Mouse (Mus musculus): Measurements from ENCODE around the gene Dedd2. TPM values are rescaled to one million over a fixed set of nuclear protein-coding genes. Genes with fewer than 3 reads are reported as not detected.

Gene Dedd2
- total and polyA plus RNA-seq, 3 experiments, result 25.2 to 36.6 TPM; not detected in 1

DNA sequence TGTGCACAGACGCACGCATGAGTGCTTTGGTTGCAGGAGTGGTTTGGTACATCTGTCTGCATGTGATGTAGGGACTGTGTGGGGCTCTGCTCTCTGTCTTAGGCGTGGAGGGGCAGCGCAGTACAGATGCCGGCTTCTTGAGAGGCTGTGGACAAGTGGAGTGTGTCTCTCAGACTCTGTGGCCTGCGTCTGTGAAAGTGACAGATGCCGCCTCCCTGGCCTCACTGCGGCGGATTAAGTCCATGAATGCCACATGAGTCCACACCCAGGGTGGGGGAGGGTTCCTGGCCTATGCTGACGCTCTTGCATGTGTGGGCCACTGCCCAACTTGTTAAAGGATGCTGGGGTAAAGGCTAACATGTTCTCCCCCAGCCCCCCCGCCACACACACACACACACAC is 46.1 kb downstream of the Dedd2 start (continued):
- TF ChIP-seq USF2 (IDR thresholded peaks at IDR 0.05; ENCODE audit: borderline replicate concordance in 1 of 2, insufficient read depth in 1 of 2, low read depth in 1 of 2, low read length in 2 of 2) (no peak), ELF1 (IDR thresholded peaks at IDR 0.05; ENCODE audit: low read depth, low read length) (no peak)

DNA sequence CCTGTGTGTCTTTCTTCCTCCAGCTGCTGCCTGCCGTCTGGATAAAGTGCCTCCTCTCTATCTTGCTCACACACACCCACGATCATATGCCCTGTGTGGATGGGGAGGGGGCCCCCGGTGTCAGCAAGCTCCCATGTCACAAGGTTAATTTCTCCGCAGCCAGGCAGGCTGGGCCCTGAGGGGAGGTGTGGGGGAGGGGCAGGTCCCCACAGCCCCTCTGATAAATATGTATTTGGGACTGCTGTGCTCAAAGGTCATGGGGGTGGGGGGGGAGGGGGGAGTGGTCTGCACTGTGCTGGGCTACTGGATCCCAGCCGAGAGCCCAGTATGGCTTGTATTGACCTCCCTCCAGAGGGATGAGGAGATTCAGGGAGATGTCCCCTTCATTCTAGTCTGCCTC is 47.7 kb downstream of the Dedd2 start:
- H3K4me1 ChIP-seq (ENCODE audit: control insufficient read depth in 1 of 2, insufficient read depth in 2 of 2, low read length in 2 of 2), result no peaks in the 10 kb centered on the region
- DNase-seq (ENCODE audit: low read depth, low spot score), result no peak
- H3K27ac ChIP-seq (ENCODE audit: control insufficient read depth, low read depth, low read length), result no peak overlapping the region
- H3K4me3 ChIP-seq (ENCODE audit: control insufficient read depth in 1 of 2, insufficient read depth in 1 of 2, low read depth in 2 of 2, low read length in 2 of 2), result no peak overlapping the region
- no peaks in the 10 kb centered on the region for H3K79me2 ChIP-seq (ENCODE audit: control insufficient read depth, insufficient read depth, low read length, poor library complexity)
- no peaks in the 10 kb centered on the region for H3K9me3 ChIP-seq (replicated peaks; ENCODE audit: insufficient read depth, low read length)
- no peaks in the 10 kb centered on the region for H3K36me3 ChIP-seq (ENCODE audit: control insufficient read depth in 1 of 2, insufficient read depth in 2 of 2, low read length in 2 of 2)
- no peak overlapping the region for H3K9ac ChIP-seq (ENCODE audit: control insufficient read depth, low read depth, low read length, poor library complexity, severe bottlenecking)
- no peak for TF ChIP-seq CTCF (IDR thresholded peaks at IDR 0.05 in 2 of 3, conservative IDR thresholded peaks at IDR 0.05 in 1 of 3; ENCODE audit: control insufficient read depth in 1 of 3, insufficient read depth in 1 of 3, low read depth in 2 of 3, low read length in 3 of 3, poor library complexity in 1 of 3, severe bottlenecking in 1 of 3)
- no peak for TF ChIP-seq POLR2A (IDR thresholded peaks at IDR 0.05; ENCODE audit: control insufficient read depth in 1 of 2, insufficient read depth in 1 of 2, low read depth in 1 of 2, low read length in 2 of 2, poor library complexity in 1 of 2)
- TF ChIP-seq KAT2A (conservative IDR thresholded peaks at IDR 0.05; ENCODE audit: low read depth, low read length), result no peak
- no peak for TF ChIP-seq MAFK (IDR thresholded peaks at IDR 0.05; ENCODE audit: borderline replicate concordance, low read depth, low read length)
- no peak for TF ChIP-seq RCOR1 (IDR thresholded peaks at IDR 0.05; ENCODE audit: low read depth, low read length)
- TF ChIP-seq ZNF384 (IDR thresholded peaks at IDR 0.05; ENCODE audit: low read depth, low read length), result no peak
- no peak for TF ChIP-seq UBTF (IDR thresholded peaks at IDR 0.05; ENCODE audit: borderline replicate concordance, insufficient read depth, low read depth, low read length)
- TF ChIP-seq NRF1 (IDR thresholded peaks at IDR 0.05; ENCODE audit: insufficient read depth, low read depth, low read length, poor library complexity, severe bottlenecking), result no peak
- no peak for TF ChIP-seq TCF12 (IDR thresholded peaks at IDR 0.05; ENCODE audit: low read depth, low read length)
- no peak for TF ChIP-seq TBP (IDR thresholded peaks at IDR 0.05; ENCODE audit: low read depth, low read length)
- no peak for TF ChIP-seq HCFC1 (IDR thresholded peaks at IDR 0.05; ENCODE audit: low read depth, low read length)
- no peak for TF ChIP-seq ZKSCAN1 (IDR thresholded peaks at IDR 0.05; ENCODE audit: low read depth, low read length)
- no peak for TF ChIP-seq RAD21 (IDR thresholded peaks at IDR 0.05; ENCODE audit: low read depth, low read length)
- TF ChIP-seq JUND (IDR thresholded peaks at IDR 0.05; ENCODE audit: low read depth, low read length), result no peak
- no peak for TF ChIP-seq MAZ (IDR thresholded peaks at IDR 0.05; ENCODE audit: low read depth, low read length)
- TF ChIP-seq BHLHE40 (IDR thresholded peaks at IDR 0.05; ENCODE audit: borderline replicate concordance, low read depth, low read length), result no peak
- no peak for TF ChIP-seq USF2 (IDR thresholded peaks at IDR 0.05; ENCODE audit: borderline replicate concordance in 1 of 2, insufficient read depth in 1 of 2, low read depth in 1 of 2, low read length in 2 of 2)
- no peak for TF ChIP-seq MYB (IDR thresholded peaks at IDR 0.05; ENCODE audit: low read depth, low read length)
- no peaks in the 10 kb centered on the region; a peak in 1 of 4 replicates for H3K27me3 ChIP-seq (ENCODE audit: control insufficient read depth in 1 of 2, insufficient read depth in 2 of 2, low read length in 2 of 2)
